Mouse (Mus musculus) Muller cell, postnatal 12 days (primary cell): ENCODE results near the gene Pbx3.

Experiments used
- DNase-seq: peaks from one replicate; pipeline ENCODE4 v3.0.0-alpha.2; 2015; ENCODE audit errors: inconsistent ontology term

The Pbx3 gene

DNA sequence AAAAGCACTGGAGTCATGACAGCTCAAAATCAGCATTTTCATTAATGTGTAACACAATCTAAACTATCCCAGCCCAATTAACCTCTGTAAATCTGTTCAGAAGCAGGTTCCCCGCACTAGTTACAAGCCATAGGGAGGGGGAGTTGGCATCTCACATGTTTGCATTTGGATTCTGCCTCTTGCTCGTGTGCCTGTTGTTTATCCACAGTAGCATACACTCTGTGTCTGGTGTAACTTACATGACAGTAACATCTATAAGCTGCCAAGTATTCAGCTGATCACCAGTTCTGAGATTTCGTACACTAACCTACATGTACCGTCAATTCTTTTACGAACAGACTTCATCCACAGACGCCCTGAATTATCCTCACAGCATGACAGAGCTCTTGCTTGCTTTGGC, 147.5 kb downstream of the Pbx3 start:
- no peak for DNase-seq

DNA sequence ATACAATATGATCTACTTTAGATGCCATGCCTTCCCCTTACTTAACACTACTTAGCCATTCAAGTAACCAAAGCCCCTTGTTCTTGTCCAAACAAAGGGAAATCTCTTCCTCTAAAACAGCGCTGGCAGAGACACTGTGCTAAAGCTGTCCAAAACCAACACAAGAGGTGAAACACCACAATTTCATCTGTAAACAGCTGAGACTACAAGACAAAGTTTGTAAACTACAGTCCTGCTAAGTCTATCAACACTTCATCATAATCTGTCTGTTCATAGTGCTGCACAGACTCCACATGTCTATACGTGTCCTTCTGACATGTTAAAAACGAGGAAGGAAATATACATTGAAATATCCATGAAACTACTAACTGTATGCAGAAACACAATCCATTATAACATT, 151.5 kb downstream of the Pbx3 start:
- no peak for DNase-seq

DNA sequence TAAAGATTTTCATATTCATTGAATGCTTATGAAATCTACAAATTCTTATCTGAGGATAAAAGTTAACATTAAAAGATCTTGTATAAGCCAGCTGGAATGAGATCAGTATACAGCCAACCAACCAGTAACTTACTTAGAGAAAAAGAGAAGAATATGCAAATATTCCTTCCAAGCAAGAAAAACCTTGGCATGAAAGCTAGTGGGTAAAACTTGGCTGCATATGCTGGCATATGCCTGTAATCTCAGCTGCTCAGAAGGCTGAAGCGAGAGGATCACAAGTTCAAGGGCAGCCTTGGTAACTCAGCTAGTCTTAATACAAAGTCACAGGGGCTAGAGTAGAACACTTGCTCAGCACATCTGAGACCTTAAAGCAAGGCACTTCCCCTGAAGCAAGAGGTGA, 153.8 kb downstream of the Pbx3 start:
- no peak for DNase-seq

DNA sequence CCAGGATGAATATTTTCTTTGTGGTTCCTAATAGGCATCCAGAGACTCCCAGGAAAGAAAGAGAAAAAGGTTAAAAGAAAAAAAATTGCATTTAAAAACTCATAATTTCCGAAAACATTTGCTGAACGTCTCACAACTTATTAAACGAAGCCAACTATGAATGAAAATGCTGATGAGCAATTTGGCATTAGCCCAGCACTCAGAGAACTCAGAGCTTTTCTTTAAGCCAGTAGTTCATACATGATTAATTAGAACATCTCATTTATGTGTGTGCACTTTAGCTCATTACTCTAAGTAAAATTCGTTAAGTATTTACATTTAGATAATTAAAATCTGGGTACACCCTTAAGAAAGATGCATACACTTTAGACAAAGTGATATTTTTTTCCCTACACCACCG, 155.3 kb downstream of the Pbx3 start:
- peak; percentile 42 for DNase-seq

DNA sequence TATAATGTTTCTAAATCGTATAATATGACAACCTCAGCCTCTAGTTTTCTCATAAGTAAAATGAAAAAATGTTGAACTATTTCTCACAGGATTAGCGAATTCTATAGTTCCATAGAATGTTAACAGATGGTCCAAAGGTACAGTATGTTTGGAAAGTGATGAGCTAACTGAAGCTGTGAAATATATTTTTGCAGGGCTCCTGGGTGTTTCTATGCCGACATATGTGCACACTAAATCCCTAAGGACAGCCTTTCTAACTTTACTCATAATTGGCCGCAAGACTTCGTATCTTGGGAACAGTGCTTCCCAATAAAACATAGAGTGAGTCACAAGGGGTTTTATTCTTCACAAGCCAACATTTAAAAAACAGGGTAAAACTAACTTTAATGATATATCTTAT, 157.4 kb downstream of the Pbx3 start:
- no peak for DNase-seq

DNA sequence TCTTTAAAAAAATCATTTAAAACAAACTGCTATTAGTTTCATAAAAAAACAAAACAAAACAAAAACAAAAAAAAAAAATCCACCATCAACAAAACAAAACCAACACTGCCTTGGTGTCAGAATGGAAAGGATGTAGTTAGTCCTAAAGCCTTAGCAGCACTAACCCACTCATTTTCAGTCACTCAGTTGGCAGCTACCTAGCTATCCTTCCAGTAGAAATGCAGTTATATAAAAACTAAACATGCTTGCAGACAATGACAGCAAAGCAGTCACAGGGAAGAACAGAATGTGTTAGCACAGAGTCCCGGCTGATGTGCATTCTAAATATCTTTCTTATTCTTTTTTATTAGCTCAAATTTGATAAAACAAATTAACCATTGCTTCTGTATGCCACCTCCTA, 160.5 kb downstream of the Pbx3 start:
- no peak for DNase-seq

DNA sequence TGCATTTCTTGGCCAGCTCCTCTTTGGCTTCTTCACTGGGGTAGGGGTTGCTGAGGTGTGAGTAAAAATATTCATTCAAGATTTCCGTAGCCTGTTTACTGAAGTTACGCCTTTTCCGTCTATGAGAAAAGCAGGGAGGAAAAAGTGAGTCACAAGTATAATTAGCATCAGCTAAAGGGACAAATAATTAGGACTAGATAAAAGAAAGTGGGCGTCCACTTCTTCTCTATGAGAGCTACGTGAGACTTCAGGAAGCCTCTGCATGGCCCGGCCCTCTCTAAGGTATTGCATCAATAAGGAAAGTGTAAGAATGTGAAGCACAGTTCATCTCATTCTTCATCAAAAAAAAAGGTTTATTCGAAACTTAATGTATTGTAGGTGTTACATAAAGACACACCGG, 168.1 kb downstream of the Pbx3 start:
- no peak for DNase-seq

DNA sequence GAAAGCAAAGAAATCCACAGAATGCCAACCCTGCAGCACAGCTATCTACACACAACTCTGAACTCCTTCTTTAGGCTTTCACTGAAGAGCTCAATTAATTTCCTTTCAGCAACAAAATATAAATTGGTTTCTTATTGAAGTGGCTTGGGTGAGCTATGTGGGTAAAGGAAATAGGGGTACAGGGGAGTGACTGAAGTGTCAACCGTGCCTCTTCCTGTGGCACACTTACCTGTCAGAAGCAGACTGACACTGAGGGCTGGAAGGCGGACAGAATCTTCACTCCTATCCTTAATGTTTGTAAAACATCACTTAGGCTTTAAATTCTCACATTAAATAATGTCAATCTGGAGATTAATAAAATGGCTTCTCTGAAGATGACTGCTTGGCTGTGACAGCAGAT, 168.6 kb downstream of the Pbx3 start:
- no peak for DNase-seq

DNA sequence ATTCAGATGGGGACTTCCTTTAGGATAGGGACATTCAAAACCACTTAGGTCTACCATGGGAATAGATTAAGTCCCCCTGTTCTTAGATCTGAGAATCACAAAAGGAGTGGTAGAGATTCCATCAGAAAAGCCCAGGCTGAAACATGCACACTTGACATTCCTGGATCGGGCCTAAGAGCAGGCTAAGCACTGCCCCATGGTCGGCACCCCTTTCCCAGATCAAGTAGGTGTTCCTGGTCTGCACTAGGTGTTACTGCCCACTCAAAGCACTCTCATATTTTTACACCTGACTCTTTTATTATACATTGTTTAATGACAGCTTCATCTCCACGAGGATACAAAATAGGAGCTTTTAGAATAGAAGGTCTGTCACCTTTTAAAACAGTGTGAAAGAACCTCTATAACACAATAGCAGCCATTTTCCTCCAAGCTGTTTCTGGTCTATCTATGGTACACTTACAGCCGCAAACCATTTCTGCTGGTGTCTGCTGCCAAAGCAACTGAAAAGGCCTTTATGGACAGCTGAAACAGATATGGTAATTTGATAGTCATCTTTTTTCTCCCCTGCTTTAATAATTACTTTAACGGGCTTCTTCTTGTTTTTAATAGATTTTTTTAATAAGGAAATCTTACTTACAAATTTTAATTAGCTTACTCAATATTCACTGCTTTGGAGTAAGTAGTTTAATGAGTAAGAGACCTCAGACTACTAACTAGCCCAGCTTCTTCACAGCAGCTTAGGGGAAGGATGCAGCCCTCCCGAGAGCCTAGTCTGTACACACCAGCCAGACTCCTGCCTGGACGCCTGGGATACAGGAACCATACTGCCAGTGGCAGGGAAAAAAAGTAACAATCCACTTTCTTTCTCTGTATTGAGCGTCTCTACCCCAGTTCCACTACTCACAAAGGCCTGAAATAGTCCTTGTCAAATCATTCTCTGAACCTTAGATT, 178.8 kb downstream of the Pbx3 start:
- DNase-seq = no peak

DNA sequence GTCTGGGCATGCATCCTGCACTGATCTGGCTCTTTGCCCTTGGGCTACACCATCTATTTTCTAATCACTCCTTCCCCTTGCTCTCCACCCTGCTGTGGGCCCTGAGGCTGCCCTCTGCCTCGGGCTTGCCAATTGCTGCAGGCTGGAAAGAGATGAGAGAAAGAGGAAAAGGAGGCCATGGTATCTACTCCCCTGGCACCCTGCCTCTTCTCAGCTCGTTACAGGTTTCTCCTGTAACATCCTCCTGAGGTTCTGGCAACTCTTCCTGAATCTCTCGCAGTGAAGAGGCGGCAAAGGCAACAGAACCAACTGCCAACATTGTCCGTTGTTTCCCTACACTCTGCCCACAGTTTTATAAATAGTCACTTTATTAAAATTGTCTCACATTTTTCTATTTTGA, 179.7 kb downstream of the Pbx3 start:
- peak; percentile 59 for DNase-seq

DNA sequence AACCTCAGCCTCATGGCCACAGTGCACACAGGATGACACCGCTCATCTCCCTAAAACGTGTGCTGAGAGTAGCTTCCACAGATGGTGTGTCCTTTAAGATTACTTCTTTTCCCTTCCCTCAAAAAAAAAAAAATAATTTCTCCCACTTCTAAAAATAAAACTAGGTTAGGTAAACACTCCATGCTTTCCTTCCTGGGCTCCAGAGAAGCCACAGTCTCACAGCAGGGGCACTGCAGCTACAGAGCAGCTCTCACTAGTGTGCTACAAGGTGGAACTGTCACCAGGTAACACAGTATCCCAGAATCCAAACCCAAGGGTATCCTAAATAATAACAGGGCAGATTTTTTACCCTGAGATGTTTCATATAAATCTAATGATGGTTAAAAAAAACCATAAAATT, 185.6 kb downstream of the Pbx3 start:
- no peak for DNase-seq

DNA sequence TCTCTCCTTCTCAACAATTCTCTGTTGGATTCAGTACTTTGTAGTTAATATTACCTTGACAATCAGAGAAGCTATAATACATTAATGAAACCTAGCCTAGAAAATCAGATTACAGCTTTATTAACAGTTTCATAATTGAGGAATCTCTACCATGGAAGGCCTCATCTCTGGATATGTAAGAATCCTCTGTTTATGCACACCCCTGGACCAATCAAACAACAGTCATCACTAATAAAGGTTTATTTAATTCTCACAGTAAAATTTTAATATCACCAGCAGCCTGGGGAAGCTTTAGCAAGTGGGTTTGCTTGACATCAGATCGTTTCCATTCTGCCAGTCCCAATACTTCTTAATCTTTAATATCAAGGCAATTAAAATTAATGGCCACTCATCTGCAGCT, 191.3 kb downstream of the Pbx3 start:
- DNase-seq = no peak

DNA sequence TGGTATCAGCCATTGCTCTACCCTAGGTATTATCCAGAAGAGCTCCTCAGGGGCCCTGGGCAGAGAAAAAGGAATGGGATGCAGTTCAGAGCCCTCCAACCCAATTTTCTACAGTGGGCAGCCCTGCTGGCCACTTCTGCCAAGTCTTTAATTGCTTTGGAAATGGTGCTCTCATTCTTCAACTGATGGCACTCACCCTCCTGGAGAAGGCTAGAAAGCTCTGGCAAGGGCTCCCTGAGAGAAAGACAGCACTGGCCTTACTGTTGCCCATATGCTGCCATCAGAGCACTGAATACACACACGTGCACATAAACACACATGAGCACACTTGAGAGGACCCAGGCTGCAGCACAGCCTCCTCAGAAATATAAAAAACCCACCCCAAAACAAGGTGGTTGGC, 193.6 kb downstream of the Pbx3 start:
- no peak for DNase-seq

DNA sequence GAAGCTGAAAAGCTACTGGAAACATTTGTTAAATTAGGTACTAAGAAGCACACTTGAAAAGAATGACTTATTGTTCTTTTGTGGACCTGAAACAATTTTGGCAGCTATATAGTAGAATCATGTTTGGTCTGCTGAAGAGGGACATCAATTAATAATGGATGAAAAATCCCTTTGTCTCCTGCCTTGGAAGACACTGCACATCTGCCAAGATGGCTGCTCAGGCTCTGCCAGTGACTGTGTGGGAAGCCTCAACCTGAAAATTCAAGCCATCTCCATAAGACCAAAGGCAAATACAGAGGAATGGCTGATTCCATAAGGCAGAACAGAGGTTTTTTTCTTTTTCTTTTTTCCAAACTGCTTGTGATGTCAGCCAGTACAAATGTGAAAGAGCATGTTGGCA, 194.3 kb downstream of the Pbx3 start:
- peak; percentile 74 for DNase-seq

DNA sequence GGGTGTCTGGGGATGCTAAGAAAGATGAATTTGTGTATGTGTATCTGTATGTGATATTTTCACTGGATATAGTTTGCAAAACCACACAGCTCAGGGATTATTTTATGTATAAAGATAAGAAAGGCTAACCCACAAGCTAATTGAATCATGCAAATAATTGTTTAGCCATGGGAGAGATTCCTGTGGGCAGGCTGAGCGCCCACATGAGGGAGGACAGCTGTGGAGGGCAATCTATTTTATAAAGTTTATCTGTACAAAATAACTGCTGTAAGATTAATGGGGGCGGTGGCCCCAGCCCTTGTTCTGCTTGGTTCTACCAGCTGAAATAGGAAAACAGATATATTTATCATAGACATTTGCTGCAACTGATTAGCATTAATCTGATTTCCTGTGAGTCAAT, 202.5 kb downstream of the Pbx3 start:
- DNase-seq = no peak

DNA sequence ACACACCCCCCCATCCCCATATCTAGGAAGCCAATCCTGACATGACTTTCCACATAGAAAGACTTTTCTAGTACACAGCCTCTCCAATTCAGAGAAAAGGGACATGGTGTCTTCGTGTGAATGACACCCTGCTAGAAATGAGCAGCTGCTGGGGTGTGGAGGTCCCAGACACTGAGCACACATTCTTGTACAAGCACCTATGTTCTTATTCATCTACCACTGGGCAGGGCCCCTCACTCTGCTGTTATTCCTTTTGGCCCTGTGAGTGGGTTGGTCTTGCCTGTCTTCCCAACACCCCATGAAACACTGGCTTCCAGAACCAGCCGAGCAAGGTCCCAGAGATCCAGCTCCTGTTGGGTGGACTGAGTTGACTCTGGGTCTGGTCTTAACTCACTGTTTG, 203.3 kb downstream of the Pbx3 start:
- no peak for DNase-seq

DNA sequence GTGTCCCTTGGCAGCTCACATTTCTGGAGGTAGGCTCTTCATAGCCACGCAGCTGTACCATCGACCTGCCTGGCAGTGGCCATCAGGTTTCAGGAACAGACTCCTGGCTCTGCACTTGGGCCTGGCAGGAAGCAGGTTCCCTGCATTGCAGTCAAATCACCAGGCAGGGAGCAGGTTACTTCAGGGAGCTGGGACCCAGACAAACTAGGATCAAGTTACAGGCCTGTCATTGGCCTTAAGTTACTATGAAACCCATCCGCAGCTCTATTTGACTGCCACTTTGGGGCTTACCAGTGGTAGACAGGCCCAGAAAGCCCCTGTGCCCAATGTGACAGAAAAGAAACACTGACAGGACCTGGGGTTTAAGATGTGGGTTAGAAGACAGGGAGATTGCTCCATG, 204.8 kb downstream of the Pbx3 start:
- no peak for DNase-seq

DNA sequence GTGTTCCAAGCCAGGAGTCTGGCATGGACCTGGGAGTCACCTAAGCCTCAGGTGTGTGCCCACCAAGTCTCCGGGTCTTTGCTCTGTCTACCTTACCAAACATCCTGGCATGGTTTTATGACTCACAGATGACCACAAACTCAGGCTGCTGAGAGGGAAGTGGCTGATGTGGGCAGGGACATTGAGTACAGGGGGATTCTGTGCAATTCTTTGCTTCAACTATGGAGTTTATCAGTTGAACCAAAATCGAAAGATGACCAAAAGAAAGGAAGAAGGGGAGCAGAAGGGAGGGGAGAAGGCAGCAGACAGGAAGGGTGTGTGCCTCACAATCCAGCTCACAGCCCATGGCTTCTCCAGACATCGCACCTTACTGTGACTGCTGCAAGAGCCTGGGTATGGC, 210.5 kb downstream of the Pbx3 start:
- DNase-seq = no peak

DNA sequence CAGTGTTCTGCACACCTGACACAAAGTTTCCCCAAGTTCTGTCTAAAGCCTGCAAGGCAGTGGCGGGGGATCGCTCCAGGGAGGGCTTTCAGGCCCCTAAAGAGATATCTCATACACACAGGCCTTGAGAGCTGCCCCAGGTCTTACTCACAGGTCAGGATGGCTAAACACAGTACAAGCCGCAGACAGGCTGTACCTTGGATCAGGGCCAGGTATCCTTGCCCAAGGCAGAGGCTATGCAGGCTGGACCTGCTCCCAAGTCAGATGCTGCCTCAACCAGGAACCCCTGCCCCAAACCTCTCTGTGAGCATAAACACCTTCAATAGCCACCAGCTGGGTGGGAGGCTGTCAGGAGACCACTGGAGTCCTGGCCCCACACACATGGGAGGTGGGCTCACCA, 215.2 kb downstream of the Pbx3 start:
- no peak for DNase-seq

DNA sequence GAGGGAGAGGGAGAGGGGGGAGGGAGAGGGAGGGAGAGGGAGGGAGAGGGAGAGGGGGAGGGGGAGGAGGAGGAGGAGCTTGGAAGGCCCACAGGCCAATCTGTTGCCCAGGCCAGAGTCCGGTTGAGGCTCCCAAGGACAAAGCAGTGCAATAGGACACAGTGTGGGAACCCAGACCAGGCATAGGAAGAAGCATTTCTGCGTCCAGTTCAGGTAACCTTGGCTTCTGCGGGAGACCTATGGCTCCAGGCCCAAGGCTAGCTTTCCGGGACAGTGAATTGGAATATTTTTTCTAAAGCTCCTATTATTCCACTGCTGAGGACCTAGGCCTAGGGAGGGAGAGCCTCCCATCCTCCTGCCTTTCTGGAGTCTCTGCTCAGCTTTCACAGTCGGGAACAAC, 218.1 kb downstream of the Pbx3 start:
- no peak for DNase-seq

DNA sequence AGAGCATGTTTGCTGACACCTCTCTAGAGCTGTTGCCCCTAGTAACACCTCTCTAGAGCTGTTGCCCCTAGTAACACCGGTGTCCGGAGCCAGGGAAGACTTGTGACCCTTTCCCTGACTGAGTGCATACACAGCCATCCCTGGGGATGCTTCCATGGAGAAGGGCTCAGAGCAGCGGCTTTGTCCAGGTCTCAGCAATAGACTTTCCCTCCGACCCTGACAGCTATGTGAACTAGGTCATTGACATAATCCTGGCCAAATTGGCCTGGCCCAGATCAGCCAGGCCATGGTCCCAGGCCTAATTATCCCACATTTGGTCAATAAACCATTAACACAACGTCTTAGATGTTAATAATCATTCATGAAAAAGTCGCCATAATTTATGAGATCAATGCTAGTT, 219.6 kb downstream of the Pbx3 start:
- DNase-seq = no peak

DNA sequence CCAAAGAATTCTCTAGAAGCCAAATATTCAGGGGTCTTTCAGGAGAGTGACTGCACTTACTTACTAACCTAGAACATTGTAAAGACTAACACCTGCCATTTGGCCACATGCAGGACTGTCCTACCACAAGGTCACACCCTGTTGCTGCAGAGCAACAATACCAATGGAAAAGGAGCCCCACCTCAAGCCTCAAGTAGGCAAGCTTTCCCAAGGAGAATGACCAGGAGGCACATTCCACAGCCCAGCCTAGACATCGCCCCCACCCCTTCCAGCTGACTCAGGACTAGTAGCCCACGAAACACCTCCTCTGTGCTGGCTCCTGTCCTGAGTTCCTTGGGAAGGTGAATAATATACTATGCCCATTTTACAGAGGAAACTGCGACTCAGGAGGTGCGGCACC, 222.4 kb downstream of the Pbx3 start:
- peak; percentile 11 for DNase-seq

DNA sequence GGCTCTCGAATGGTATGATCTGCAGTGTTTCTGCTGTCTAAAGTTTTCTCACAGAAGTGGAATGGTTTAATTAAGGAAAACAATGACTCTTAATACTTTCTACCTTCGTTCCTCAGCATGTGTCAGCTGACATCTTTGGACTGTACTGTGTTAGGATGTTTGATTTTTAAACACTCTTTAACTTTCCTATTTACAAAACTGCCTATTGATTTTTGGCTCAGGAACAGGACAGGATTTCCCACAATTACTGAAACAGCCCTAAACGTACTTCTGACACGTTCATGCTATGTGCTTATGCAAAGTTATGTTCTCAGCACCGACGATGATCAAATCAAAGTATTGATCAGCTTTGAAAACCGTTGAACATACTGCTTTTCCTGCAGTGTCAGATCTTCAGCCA, 224.7 kb downstream of the Pbx3 start:
- DNase-seq = no peak

DNA sequence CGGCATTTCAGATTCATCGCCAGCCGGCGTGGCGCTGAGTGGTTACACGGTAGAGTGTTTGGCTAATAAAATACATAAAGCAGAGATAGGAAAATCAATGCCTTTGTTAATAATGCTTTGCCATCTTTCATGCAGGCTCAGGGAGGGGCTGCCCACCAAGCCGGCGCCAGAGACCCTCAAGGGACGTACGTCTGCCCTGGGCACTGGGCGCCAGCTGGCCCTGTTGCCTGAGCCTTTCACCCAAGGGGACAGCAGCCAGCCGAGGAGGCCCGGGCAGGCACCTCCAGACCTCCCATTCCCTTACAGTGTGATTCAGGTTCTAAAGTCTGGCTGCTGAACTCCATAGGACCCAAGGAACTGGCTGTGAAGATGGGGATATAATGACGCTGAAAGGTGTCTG, 225.5 kb downstream of the Pbx3 start:
- no peak for DNase-seq
